ENCODE assay signal across 8 mouse cellular contexts in genomic region chr11:69546423-69547053, GRCm38 (mm10). TPM values are rescaled to one million over a fixed set of nuclear protein-coding genes. Genes with fewer than 3 reads are reported as not detected.
DNase-seq lines count a peak whose midpoint lies in the region; ATAC-seq lines count a peak whose summit lies in the region.

No protein-coding gene starts in this region.

- peak overlapping the region; percentile 90 for H3K4me2 ChIP-seq in embryonic facial prominence, embryonic 15.5 days (replicated peaks)
- H3K4me2 ChIP-seq in kidney, embryonic 15.5 days, result peak overlapping the region; percentile 99
- H3K4me2 ChIP-seq in liver, embryonic 11.5 days, result peak overlapping the region; percentile 94
- H3K4me2 ChIP-seq in stomach, embryonic 15.5 days, result peak overlapping the region; percentile 95

- H3K27ac ChIP-seq in embryonic facial prominence, embryonic 15.5 days (replicated peaks), result peak overlapping the region; percentile 92
- H3K27ac ChIP-seq in heart, embryonic 10.5 days, result peak overlapping the region; percentile 92
- peak overlapping the region; percentile 92 for H3K27ac ChIP-seq in kidney, embryonic 15.5 days
- H3K27ac ChIP-seq in liver, embryonic 11.5 days (ENCODE audit: low read depth, low read length), result peak overlapping the region; percentile 65
- H3K27ac ChIP-seq in stomach, embryonic 15.5 days, result peak overlapping the region; percentile 90

- H3K4me3 ChIP-seq in embryonic facial prominence, embryonic 15.5 days (replicated peaks), result peak overlapping the region; percentile 60
- H3K4me3 ChIP-seq in heart, embryonic 10.5 days, result peak overlapping the region; percentile 69
- H3K4me3 ChIP-seq in kidney, embryonic 15.5 days (replicated peaks), result peak overlapping the region; percentile 52
- peak overlapping the region; percentile 54 for H3K4me3 ChIP-seq in liver, embryonic 11.5 days (ENCODE audit: low read depth, low read length)
- peak overlapping the region; percentile 54 for H3K4me3 ChIP-seq in stomach, embryonic 15.5 days (replicated peaks)

- peaks cover 16% of the 10 kb centered on the region for H3K4me1 ChIP-seq in embryonic facial prominence, embryonic 15.5 days
- H3K4me1 ChIP-seq in heart, embryonic 10.5 days, result peaks cover 37% of the 10 kb centered on the region
- H3K4me1 ChIP-seq in kidney, embryonic 15.5 days, result peaks cover 35% of the 10 kb centered on the region
- peaks cover 9% of the 10 kb centered on the region for H3K4me1 ChIP-seq in liver, embryonic 11.5 days (replicated peaks; ENCODE audit: control insufficient read depth, insufficient read depth, low read length)
- H3K4me1 ChIP-seq in stomach, embryonic 15.5 days, result peaks cover 24% of the 10 kb centered on the region

- H3K9ac ChIP-seq in embryonic facial prominence, embryonic 15.5 days, result peak overlapping the region; percentile 48
- H3K9ac ChIP-seq in kidney, embryonic 15.5 days, result peak overlapping the region; percentile 65
- peak overlapping the region; percentile 62 for H3K9ac ChIP-seq in liver, embryonic 11.5 days (ENCODE audit: low read depth, low read length)
- H3K9ac ChIP-seq in stomach, embryonic 15.5 days, result peak overlapping the region; percentile 64

- no peaks in the 10 kb centered on the region for H3K36me3 ChIP-seq in embryonic facial prominence, embryonic 15.5 days
- H3K36me3 ChIP-seq in heart, embryonic 10.5 days, result no peaks in the 10 kb centered on the region
- H3K36me3 ChIP-seq in kidney, embryonic 15.5 days, result no peaks in the 10 kb centered on the region
- no peaks in the 10 kb centered on the region for H3K36me3 ChIP-seq in liver, embryonic 11.5 days (ENCODE audit: control insufficient read depth, insufficient read depth, low read length)
- H3K36me3 ChIP-seq in stomach, embryonic 15.5 days, result no peaks in the 10 kb centered on the region

- WGBS in embryonic facial prominence, embryonic 15.5 days, result under 1% methylated on average over 44 of the region's 44 CpGs
- under 1% methylated on average over 44 of the region's 44 CpGs for WGBS in heart, embryonic 10.5 days
- under 1% methylated on average over 44 of the region's 44 CpGs for WGBS in kidney, embryonic 15.5 days
- WGBS in liver, embryonic 11.5 days, result under 1% methylated on average over 44 of the region's 44 CpGs
- under 1% methylated on average over 44 of the region's 44 CpGs for WGBS in stomach, embryonic 15.5 days

- H3K27me3 ChIP-seq in embryonic facial prominence, embryonic 15.5 days, result no peaks in the 10 kb centered on the region
- peaks cover 34% of the 10 kb centered on the region for H3K27me3 ChIP-seq in heart, embryonic 10.5 days (ENCODE audit: insufficient read depth, poor library complexity, severe bottlenecking)
- peaks cover 16% of the 10 kb centered on the region for H3K27me3 ChIP-seq in kidney, embryonic 15.5 days
- H3K27me3 ChIP-seq in liver, embryonic 11.5 days (replicated peaks; ENCODE audit: control insufficient read depth, insufficient read depth, low read length), result peaks cover 25% of the 10 kb centered on the region
- H3K27me3 ChIP-seq in stomach, embryonic 15.5 days (replicated peaks), result no peaks in the 10 kb centered on the region

- ATAC-seq in CD4-positive, CD25-positive, alpha-beta regulatory T cell, adult 4 months, result no peak
- ATAC-seq in embryonic facial prominence, embryonic 15.5 days (ENCODE audit: insufficient number of reproducible peaks, low FRiP score, low TSS enrichment, low read depth), result peak; percentile 79
- peak; percentile 70 for ATAC-seq in kidney, embryonic 15.5 days (replicated peaks; ENCODE audit: low FRiP score)
- ATAC-seq in liver, embryonic 11.5 days (replicated peaks; ENCODE audit: low FRiP score), result peak; percentile 45
- ATAC-seq in stomach, embryonic 15.5 days (ENCODE audit: insufficient read depth, low FRiP score, low read depth), result peak; percentile 59

- peak; percentile 78 for DNase-seq in CD4-positive, CD25-positive, alpha-beta regulatory T cell, adult 2 months (ENCODE audit: low read depth, low spot score)
- peak; percentile 91 for DNase-seq in heart, embryonic 10.5 days (ENCODE audit: low spot score)
- peak; percentile 77 for DNase-seq in liver, embryonic 11.5 days (ENCODE audit: low spot score)
- peak; percentile 34 to 61 for DNase-seq in natural killer cell, adult 2 months (ENCODE audit: low spot score in 2 of 2)

- no peaks in the 10 kb centered on the region for H3K9me3 ChIP-seq in embryonic facial prominence, embryonic 15.5 days (replicated peaks)
- H3K9me3 ChIP-seq in heart, embryonic 10.5 days, result no peaks in the 10 kb centered on the region
- H3K9me3 ChIP-seq in kidney, embryonic 15.5 days (replicated peaks), result no peaks in the 10 kb centered on the region
- no peaks in the 10 kb centered on the region for H3K9me3 ChIP-seq in liver, embryonic 11.5 days (ENCODE audit: control insufficient read depth, low read length)
- H3K9me3 ChIP-seq in stomach, embryonic 15.5 days, result no peaks in the 10 kb centered on the region

RNA-seq across cellular contexts. Expression of gene Dnah2, which starts 2.4 kb away (rescaled TPM):
- under 1 TPM in 1 of 2 experiments, not detected in 1; 0.09 TPM for polyA plus RNA-seq in CD4-positive, CD25-positive, alpha-beta regulatory T cell, adult 4 months (2017; shearing (Covaris generic))
- polyA plus RNA-seq in embryonic facial prominence, embryonic 15.5 days (2015; fragmentation: Nextera tagmentation; extraction: Ambion mirVana), result 4.9 and 8.3 TPM in 2 replicates
- 0.18 and 0.95 TPM in 2 replicates for polyA plus RNA-seq in heart, embryonic 10.5 days (2016; fragmentation: Nextera tagmentation; extraction: Ambion mirVana)
- polyA plus RNA-seq in kidney, embryonic 15.5 days (2015; fragmentation: Nextera tagmentation; extraction: Ambion mirVana), result 0.73 and 0.87 TPM in 2 replicates
- polyA plus RNA-seq in liver, embryonic 11.5 days (2014; fragmentation: Nextera tagmentation; extraction: Ambion mirVana), result 0.14 and 0.52 TPM in 2 replicates
- 0.81 and 1.1 TPM in 2 replicates for polyA plus RNA-seq in stomach, embryonic 15.5 days (2015; fragmentation: Nextera tagmentation; extraction: Ambion mirVana)

RNA-seq across cellular contexts. Expression of gene Efnb3, which starts 13.5 kb away (rescaled TPM):
- polyA plus RNA-seq in CD4-positive, CD25-positive, alpha-beta regulatory T cell, adult 4 months (2017; shearing (Covaris generic)), result under 1 TPM; 0.27 to 0.37 TPM
- polyA plus RNA-seq in embryonic facial prominence, embryonic 15.5 days (2015; fragmentation: Nextera tagmentation; extraction: Ambion mirVana), result 29.0 and 31.5 TPM in 2 replicates
- 61.0 and 89.9 TPM in 2 replicates for polyA plus RNA-seq in heart, embryonic 10.5 days (2016; fragmentation: Nextera tagmentation; extraction: Ambion mirVana)
- 11.9 and 14.3 TPM in 2 replicates for polyA plus RNA-seq in kidney, embryonic 15.5 days (2015; fragmentation: Nextera tagmentation; extraction: Ambion mirVana)
- 1.8 and 2.4 TPM in 2 replicates for polyA plus RNA-seq in liver, embryonic 11.5 days (2014; fragmentation: Nextera tagmentation; extraction: Ambion mirVana)
- polyA plus RNA-seq in stomach, embryonic 15.5 days (2015; fragmentation: Nextera tagmentation; extraction: Ambion mirVana), result 10.4 and 12.6 TPM in 2 replicates

RNA-seq across cellular contexts. Expression of gene Wrap53, which starts 33.5 kb away (rescaled TPM):
- 10 to 100 TPM; 23.0 to 31.9 TPM for polyA plus RNA-seq in CD4-positive, CD25-positive, alpha-beta regulatory T cell, adult 4 months (2017; shearing (Covaris generic))
- 25.0 and 26.5 TPM in 2 replicates for polyA plus RNA-seq in embryonic facial prominence, embryonic 15.5 days (2015; fragmentation: Nextera tagmentation; extraction: Ambion mirVana)
- polyA plus RNA-seq in heart, embryonic 10.5 days (2016; fragmentation: Nextera tagmentation; extraction: Ambion mirVana), result 27.2 and 32.4 TPM in 2 replicates
- 26.6 and 27.9 TPM in 2 replicates for polyA plus RNA-seq in kidney, embryonic 15.5 days (2015; fragmentation: Nextera tagmentation; extraction: Ambion mirVana)
- polyA plus RNA-seq in liver, embryonic 11.5 days (2014; fragmentation: Nextera tagmentation; extraction: Ambion mirVana), result 33.7 and 39.3 TPM in 2 replicates
- 21.6 and 24.5 TPM in 2 replicates for polyA plus RNA-seq in stomach, embryonic 15.5 days (2015; fragmentation: Nextera tagmentation; extraction: Ambion mirVana)

RNA-seq across cellular contexts. Expression of gene Trp53, which starts 33.6 kb away (rescaled TPM):
- polyA plus RNA-seq in CD4-positive, CD25-positive, alpha-beta regulatory T cell, adult 4 months (2017; shearing (Covaris generic)), result 100 to 1,000 TPM; 307 to 416 TPM
- 134 and 141 TPM in 2 replicates for polyA plus RNA-seq in embryonic facial prominence, embryonic 15.5 days (2015; fragmentation: Nextera tagmentation; extraction: Ambion mirVana)
- polyA plus RNA-seq in heart, embryonic 10.5 days (2016; fragmentation: Nextera tagmentation; extraction: Ambion mirVana), result 104 and 161 TPM in 2 replicates
- 175 and 195 TPM in 2 replicates for polyA plus RNA-seq in kidney, embryonic 15.5 days (2015; fragmentation: Nextera tagmentation; extraction: Ambion mirVana)
- 196 and 198 TPM in 2 replicates for polyA plus RNA-seq in liver, embryonic 11.5 days (2014; fragmentation: Nextera tagmentation; extraction: Ambion mirVana)
- 122 and 130 TPM in 2 replicates for polyA plus RNA-seq in stomach, embryonic 15.5 days (2015; fragmentation: Nextera tagmentation; extraction: Ambion mirVana)

RNA-seq across cellular contexts. Expression of gene Atp1b2, which starts 59.2 kb away (rescaled TPM):
- polyA plus RNA-seq in CD4-positive, CD25-positive, alpha-beta regulatory T cell, adult 4 months (2017; shearing (Covaris generic)), result not detected
- polyA plus RNA-seq in embryonic facial prominence, embryonic 15.5 days (2015; fragmentation: Nextera tagmentation; extraction: Ambion mirVana), result 12.4 and 13.4 TPM in 2 replicates
- polyA plus RNA-seq in heart, embryonic 10.5 days (2016; fragmentation: Nextera tagmentation; extraction: Ambion mirVana), result 15.6 and 24.1 TPM in 2 replicates
- 11.2 and 13.5 TPM in 2 replicates for polyA plus RNA-seq in kidney, embryonic 15.5 days (2015; fragmentation: Nextera tagmentation; extraction: Ambion mirVana)
- 76.2 and 79.5 TPM in 2 replicates for polyA plus RNA-seq in liver, embryonic 11.5 days (2014; fragmentation: Nextera tagmentation; extraction: Ambion mirVana)
- polyA plus RNA-seq in stomach, embryonic 15.5 days (2015; fragmentation: Nextera tagmentation; extraction: Ambion mirVana), result 7.5 and 7.7 TPM in 2 replicates
